In the genomic region with DNA sequence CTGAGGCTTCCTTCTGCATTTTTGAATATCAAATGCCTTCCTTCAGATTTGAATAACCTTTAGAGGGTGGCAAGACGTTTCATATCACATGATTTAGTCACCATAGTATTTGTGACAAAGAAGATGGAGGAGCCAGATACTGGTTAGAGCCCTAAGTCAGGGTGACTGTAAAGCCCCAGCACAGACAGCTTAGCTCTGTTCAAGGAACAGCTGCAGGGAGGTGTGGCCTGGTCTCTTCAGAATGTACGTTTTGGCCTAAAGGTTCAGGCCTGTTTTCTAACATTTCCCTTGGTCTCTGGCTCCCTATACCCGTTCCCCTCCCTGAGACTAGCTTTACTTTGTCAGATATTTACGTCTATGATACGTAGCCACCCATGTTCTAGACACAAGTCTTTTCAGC, we compare ENCODE assay signal across 15 mouse cellular contexts.
"Had no signal": no experiment of that assay in that cellular context is flagged by ENCODE, and none has a peak within 500 bp of the region (broad histone marks: within the 10 kb centered on the region; RNA-seq: fewer than 3 reads in every experiment).

No protein-coding gene starts in this region.

- H3K4me2 ChIP-seq: neural tube, embryonic 12.5 days; neural tube, embryonic 13.5 days; neural tube, embryonic 15.5 days; stomach, embryonic 15.5 days had no signal

- DNase-seq: retina, postnatal 1 day; right cerebral cortex, adult 18-20 months; right cerebral cortex, postnatal 14 days; right cerebral cortex, postnatal 25 days; spleen, adult 18-20 months; thymus, adult 18-20 months; thymus, adult 2 months; thymus, postnatal 14 days; thymus, postnatal 25 days; thymus, postnatal 36 days; thymus, postnatal 4 days had no signal

- H3K4me3 ChIP-seq: neural tube, embryonic 12.5 days; neural tube, embryonic 13.5 days; neural tube, embryonic 15.5 days; stomach, embryonic 15.5 days had no signal

- H3K27me3 ChIP-seq: neural tube, embryonic 12.5 days; neural tube, embryonic 13.5 days; neural tube, embryonic 15.5 days; stomach, embryonic 15.5 days had no signal

- H3K36me3 ChIP-seq: neural tube, embryonic 12.5 days; neural tube, embryonic 13.5 days; neural tube, embryonic 15.5 days; stomach, embryonic 15.5 days had no signal
